Mouse (Mus musculus): Measurements from ENCODE around the gene Epyc. TPM values are rescaled to one million over a fixed set of nuclear protein-coding genes. Genes with fewer than 3 reads are reported as not detected.
"Not testable (repeated sequence)": the region's sequence is repeated elsewhere in the genome, so short reads cannot be mapped to it uniquely, and the experiment has no call there.

Gene Epyc
- total RNA-seq, 2 experiments from 2014 or later = 0.47 to 0.60 TPM

DNA sequence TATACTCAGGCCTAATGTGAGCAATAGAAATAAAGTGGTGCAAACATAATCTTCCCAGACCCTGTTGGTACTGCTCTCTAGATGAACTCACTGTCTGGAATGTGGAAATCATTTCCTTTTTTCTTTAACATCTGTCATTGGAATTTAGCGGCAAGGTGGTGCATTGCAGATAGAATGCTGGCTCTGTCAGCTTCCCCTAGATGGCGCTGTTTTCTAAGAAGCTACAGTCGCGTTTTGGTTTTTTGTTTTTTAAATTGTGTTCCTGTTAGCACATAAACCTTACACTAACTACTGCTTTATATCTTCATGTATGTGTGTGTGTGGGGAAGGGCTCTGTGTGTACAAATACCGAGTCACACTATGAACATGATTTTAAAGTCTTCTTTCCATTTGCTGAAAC lies 68.8 kb downstream of the Epyc start:
- DNase-seq (ENCODE audit: low spot score in 2 of 2) = peak in 1 of 2 experiments; percentile 17

DNA sequence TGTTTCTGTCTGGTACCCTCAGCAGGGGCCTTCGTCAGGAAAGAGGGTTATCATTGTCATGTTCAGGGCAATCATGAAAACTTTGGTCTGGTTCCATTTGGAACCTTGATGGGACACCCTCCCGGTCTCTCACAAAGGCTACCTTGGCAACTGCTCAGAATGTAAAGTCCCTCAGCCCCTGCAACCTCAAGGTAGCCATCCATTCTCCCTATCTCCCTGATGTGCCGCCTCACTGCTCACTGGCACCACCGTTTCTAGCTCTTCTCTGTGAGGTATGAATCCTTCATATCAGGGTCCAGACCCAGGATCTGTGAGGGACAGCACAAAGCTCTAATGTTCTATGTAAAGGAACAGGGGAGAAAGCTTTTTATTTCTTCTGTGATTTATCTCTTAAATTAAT lies 70.7 kb downstream of the Epyc start:
- DNase-seq (ENCODE audit: low spot score in 2 of 2) = no peak

DNA sequence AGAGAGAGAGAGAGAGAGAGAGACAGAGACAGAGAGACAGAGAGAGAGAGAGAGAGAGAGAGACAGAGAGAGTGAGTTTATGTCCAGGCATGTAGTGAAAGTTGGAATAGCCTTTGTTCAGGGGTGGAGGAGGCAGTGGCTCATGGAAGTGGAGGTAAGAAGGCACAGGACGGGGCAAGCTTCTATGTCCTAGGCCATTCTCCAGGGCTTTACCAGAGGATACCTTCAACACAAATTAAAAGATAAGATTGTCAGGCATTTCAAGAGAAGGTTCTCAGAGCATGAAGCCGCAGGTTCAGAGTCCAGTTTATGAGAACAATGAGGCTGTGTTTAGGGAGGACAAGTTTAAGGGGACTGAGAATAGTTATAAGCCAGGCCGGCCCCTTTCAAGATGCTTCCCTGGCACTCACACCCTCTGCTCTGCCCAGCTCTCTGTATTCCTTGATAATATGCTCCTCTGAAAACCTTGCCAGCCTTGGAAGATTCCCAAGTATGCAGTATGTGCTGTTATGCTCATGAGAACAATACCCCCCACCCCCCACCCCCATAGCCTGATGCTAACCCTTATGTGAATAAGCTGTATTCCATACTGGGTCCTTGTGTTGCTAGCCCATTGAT lies 71.5 kb downstream of the Epyc start:
- DNase-seq (ENCODE audit: low spot score in 2 of 2) = no peak

DNA sequence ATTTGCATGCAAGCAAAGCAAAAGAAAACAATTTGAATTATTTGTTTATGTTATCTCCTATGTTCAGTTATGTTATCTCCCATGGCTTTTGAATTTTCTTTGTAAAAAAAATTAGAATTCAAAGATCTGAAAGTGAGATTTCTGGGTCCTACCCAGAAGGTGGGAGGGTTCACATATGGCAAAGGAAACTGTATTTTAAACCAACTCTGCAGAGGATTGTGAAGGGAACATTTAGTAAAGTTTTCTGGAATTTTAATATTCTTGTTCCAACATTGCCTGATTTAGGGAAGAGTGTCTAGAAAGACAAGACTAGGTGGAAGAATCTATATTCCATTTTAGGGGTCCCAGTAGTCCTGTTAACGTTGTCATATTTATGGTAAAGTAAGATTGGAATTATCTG lies 73.4 kb downstream of the Epyc start:
- no peak for DNase-seq (ENCODE audit: low spot score in 2 of 2)

DNA sequence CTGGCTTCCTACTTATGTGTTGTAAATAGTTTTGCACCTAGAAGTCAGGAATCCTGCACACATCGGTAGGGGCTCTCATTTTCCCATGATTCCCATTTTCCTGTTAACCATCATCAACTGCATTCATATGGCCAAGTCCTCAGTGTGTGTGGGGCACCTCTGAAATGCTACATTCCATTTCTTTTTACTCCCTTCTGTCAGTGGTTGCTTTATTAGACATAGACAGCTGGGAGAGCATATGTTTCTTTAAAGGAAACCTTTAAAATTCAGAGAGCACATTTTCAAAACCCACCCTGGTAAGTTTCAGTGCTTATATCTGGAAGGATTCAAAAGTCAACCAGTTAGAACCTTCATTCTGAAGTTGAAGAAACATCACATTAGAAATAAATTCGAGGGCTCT lies 74.2 kb downstream of the Epyc start:
- DNase-seq (ENCODE audit: low spot score in 2 of 2) = no peak

DNA sequence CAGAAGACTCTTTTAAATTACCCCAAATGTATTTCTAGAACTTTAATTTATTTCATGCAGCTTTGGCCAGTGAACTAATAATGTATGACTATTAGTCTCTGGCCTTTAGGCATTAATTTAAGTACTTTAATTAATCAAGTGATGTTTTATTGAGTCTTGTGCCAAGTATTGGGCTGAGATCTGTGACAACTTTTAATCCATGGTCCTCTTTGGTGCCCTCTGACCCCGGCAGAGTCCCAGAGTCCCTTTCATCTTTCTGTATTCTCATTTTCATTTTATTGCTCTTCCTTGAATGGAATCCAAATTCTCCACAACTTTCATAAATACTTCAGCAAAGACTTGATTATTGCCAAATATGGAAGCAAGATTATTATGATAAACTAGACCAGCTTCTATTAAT lies 76.8 kb downstream of the Epyc start:
- DNase-seq (ENCODE audit: low spot score in 2 of 2) = no peak

DNA sequence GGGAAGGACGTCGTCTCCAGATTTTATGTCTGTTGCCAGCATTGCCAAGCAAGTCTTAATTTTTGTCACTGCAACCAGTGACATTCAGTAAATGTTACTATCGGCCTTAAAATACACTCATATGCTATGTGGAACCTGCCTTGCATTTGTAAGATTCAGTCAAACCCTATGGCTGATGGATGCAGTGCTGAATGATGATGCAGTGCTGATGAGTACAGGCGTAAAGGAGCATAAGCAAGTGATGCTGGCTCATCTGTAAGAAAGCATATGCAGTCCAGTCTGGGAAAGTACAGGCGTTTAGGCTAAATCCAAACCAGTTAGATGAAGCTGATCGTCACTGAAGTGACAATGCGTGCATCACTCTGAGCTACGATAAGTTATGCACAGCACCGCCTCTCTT lies 78.8 kb downstream of the Epyc start:
- DNase-seq (ENCODE audit: low spot score in 2 of 2) = no peak

DNA sequence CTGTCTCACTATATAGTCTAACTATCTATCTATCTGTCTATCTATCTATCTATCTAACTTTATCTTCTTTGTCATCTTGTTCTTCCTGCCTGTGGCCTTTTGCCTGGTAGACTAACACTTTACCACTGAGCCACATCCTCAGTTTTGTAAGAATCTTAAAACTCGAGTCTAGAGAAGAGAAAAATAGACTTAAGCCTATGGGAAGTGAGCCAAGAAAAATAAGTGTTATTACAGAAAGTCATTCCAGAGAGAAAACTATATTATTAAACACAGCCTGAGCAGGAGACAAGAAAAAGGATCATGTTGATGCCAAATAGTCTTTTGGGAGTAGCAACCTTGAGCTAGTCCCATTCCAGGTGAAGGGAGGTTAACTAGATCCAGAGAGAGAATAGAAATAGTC lies 82.1 kb downstream of the Epyc start:
- DNase-seq (ENCODE audit: low spot score in 2 of 2) = no peak

DNA sequence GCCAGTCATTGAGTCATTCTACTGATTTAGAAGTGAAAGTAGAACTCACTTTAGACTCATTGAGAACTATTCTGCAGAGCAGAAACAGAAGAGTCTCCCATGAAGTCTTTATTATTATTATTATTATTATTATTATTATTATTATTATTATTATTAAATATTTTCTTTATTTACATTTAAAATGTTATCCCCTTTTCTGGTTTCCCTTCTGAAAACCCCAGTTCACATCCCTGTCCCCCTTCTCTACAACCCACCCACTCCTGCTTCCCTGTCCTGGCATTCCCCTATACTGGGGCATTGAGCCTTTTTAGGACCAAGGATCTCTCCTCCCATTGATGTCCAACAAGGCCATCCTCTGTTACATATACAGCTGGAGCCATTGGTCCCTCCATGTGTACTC lies 82.8 kb downstream of the Epyc start, which contains the start of gene C030005K15Rik:
Gene C030005K15Rik (minus strand): TSS at position 101 of the 400 bp plus-strand sequence.
- DNase-seq (ENCODE audit: low spot score in 2 of 2) = not testable (repeated sequence)

Other genes with a start within 250 kb of the Epyc start
- gene Dcn, start 164.5 kb upstream of the Epyc start, total RNA-seq (2021) = 100 to 1,000 TPM; 637 to 757 TPM
- gene Lum, start 78.9 kb upstream of the Epyc start, total RNA-seq (2021) = 100 to 1,000 TPM in 1 of 2 experiments, 10 to 100 TPM in 1; 92.8 to 118 TPM
- gene Kera, start 37.2 kb upstream of the Epyc start, total RNA-seq (2021) = 10 to 100 TPM; 39.1 to 70.1 TPM
- not detected for gene Ccer1, start 49.0 kb downstream of the Epyc start, total RNA-seq (2021)
- not detected for gene C030005K15Rik, start 82.7 kb downstream of the Epyc start, total RNA-seq (2021)